Mouse (Mus musculus) liver, embryonic 15.5 days (tissue): ENCODE data around the gene Odf3b. TPM values are rescaled to one million over a fixed set of nuclear protein-coding genes. Genes with fewer than 3 reads are reported as not detected.

Experiments used
- ATAC-seq: fragments of 200-750 bp; cut with Nextera tagmentation; 2 replicates; pipeline ENCODE4 v1.8.0; 2017; ENCODE audit warnings: moderate number of reproducible peaks, mild to moderate bottlenecking, moderate library complexity; ENCODE audit not compliant: insufficient read depth
- H3K27ac ChIP-seq: fragments of 300-500 bp; sonication (generic); replicated peaks from 2 replicates; pipeline ENCODE4 v1.5.1; 2015; ENCODE audit warnings: mild to moderate bottlenecking, inconsistent platforms
- H3K27me3 ChIP-seq: fragments of 300-500 bp; sonication (generic); 2 replicates; pipeline ENCODE4 v1.6.1; 2015; ENCODE audit warnings: mild to moderate bottlenecking, inconsistent platforms
- H3K36me3 ChIP-seq: fragments of 300-500 bp; sonication (generic); replicated peaks from 2 replicates; pipeline ENCODE4 v1.6.1; 2015; ENCODE audit warnings: moderate library complexity, mild to moderate bottlenecking, inconsistent platforms
- H3K4me1 ChIP-seq: fragments of 300-500 bp; sonication (generic); replicated peaks from 2 replicates; pipeline ENCODE4 v1.6.1; 2015; ENCODE audit warnings: inconsistent platforms
- H3K4me2 ChIP-seq: fragments of 300-500 bp; sonication (generic); 2 replicates; pipeline ENCODE4 v1.6.1; 2015; ENCODE audit warnings: moderate library complexity, mild to moderate bottlenecking, inconsistent platforms
- H3K4me3 ChIP-seq: fragments of 300-500 bp; sonication (generic); replicated peaks from 2 replicates; pipeline ENCODE4 v1.5.1; 2015; ENCODE audit warnings: mild to moderate bottlenecking, inconsistent platforms
- H3K9ac ChIP-seq: fragments of 300-500 bp; sonication (generic); 2 replicates; pipeline ENCODE4 v1.6.1; 2015; ENCODE audit warnings: moderate library complexity, mild to moderate bottlenecking, inconsistent platforms
- H3K9me3 ChIP-seq: fragments of 300-500 bp; sonication (generic); replicated peaks from 2 replicates; pipeline ENCODE4 v1.6.1; 2016; ENCODE audit warnings: inconsistent platforms
- WGBS: fragments of 180-500 bp; shearing (Covaris S2); methylation state at CpG from one replicate; pipeline ENCODE4 v1.1.7; 2015; ENCODE audit warnings: mixed read lengths; ENCODE audit not compliant: insufficient replicate concordance; 5-methylcytosine and 5-hydroxymethylcytosine counted together
- polyA plus RNA-seq: library from polyadenylated mRNA; unstranded; fragments of >200 nt; fragmentation: Nextera tagmentation; extraction: Ambion mirVana; gene quantifications from 2 replicates; pipeline ENCODE4 v1.2.1, GENCODE M21; 2015

The Odf3b gene
- 0.46 and 0.68 TPM in 2 replicates for polyA plus RNA-seq

GRCm38 (mm10) chr15:89378831-89379401 lies at the start of gene Odf3b:
TSS of gene Odf3b (minus strand) at chr15:89379282.
- H3K27ac ChIP-seq: no peak within 1 kb of the TSS
- H3K9me3 ChIP-seq: no peaks in the 10 kb centered on the region
- H3K4me2 ChIP-seq: peak within 1 kb of the TSS; percentile 77
- peaks cover 38% of the 10 kb centered on the region for H3K4me1 ChIP-seq
- H3K27me3 ChIP-seq: peaks cover 57% of the 10 kb centered on the region
- peak within 1 kb of the TSS; percentile 21; the same call in 1 of the 2 replicates for H3K9ac ChIP-seq
- H3K36me3 ChIP-seq: no peaks in the 10 kb centered on the region
- 2% methylated on average over 32 of the region's 33 CpGs for WGBS
- ATAC-seq: peak; percentile 16; the same call in 1 of the 2 replicates
- H3K4me3 ChIP-seq: peak within 1 kb of the TSS; percentile 43

DNA sequence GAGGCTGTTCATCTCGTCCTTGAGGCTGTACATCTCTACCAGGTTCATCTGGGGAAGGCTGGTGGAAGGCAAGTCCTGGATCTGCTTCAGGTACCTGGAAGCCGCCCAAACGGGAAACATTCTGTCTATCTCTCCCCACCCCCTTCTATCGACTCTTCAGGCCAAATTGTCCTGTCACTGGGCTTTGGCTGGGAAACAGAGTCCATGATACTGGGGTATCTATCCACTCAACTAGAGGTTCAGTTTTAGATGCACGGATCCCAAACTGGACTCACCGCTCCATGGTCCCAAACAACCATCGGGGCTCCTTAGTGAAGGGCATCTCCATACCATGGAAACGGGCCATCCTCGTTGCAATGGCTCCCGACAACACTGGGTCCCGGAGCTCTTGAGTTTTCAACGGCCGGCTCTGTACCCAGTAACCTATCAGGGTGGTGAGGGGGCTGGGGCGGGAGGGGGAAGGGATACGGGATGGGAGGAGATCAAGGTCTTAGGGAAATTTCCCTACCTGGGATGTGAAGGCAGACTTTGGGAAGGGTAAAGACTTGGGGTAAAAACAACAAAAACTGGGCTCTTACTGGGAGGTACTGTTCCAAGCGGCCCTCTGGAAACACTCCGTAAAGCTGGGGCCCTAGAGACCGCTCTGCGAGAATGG lies 49.2 kb upstream of the Odf3b start:
- H3K4me2 ChIP-seq: peak overlapping the region; percentile 90
- no peak overlapping the region; the same call in 1 of the 2 replicates for H3K27ac ChIP-seq
- H3K4me1 ChIP-seq: peaks cover 36% of the 10 kb centered on the region
- H3K36me3 ChIP-seq: peaks cover 27% of the 10 kb centered on the region
- H3K9me3 ChIP-seq: no peaks in the 10 kb centered on the region
- no peaks in the 10 kb centered on the region for H3K27me3 ChIP-seq
- peak overlapping the region; percentile 84 for H3K9ac ChIP-seq
- H3K4me3 ChIP-seq: peak overlapping the region; percentile 85
- 84% methylated on average over 19 of the region's 19 CpGs for WGBS
- no peak for ATAC-seq

- H3K9me3 ChIP-seq: no peaks in the 10 kb centered on the region
- no peak overlapping the region for H3K4me2 ChIP-seq
- peaks cover 36% of the 10 kb centered on the region for H3K4me1 ChIP-seq
- H3K9ac ChIP-seq: no peak overlapping the region
- H3K4me3 ChIP-seq: no peak overlapping the region
- no peak for ATAC-seq
- WGBS: 84% methylated on average over 10 of the region's 10 CpGs
- no peak overlapping the region for H3K27ac ChIP-seq
- H3K27me3 ChIP-seq: no peaks in the 10 kb centered on the region
- peaks cover 27% of the 10 kb centered on the region for H3K36me3 ChIP-seq
Observed at GRCm38 (mm10) chr15:89426716-89427115, 47.6 kb upstream of the Odf3b start.

DNA sequence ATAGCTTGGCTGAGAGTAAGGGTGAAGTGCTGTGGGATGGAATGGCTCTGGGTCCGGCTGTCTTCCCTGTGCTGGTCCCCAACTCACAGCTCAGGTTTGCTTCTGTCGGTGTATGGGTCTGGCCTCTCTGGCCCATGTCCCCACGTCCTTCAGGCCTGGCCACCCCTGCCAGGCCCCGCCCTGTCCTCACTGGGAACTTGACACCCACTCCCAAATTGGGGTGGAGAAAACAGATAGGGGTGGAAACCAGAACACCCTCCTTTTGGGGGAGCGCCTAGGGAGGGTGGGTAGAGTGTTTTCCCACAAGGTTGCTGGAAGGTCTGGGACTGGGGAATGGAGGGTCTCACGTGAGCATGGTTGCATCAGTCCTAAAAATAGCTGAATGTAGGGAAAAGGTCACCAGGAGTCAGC lies 46.6 kb upstream of the Odf3b start, which contains the start of gene Cpt1b:
TSS of gene Cpt1b (minus strand) at position 153 of the 411 bp plus-strand sequence.
- WGBS: 57% methylated on average over 6 of the region's 6 CpGs
- no peaks in the 10 kb centered on the region for H3K27me3 ChIP-seq
- H3K36me3 ChIP-seq: peaks cover 27% of the 10 kb centered on the region
- H3K9ac ChIP-seq: no peak within 1 kb of the TSS
- 0 out of 2 replicates have a peak within 1 kb of the TSS, but pooled peaks have one; percentile 41 for H3K27ac ChIP-seq
- H3K4me2 ChIP-seq: peak within 1 kb of the TSS; percentile 47
- H3K9me3 ChIP-seq: no peaks in the 10 kb centered on the region
- no peak for ATAC-seq
- peaks cover 27% of the 10 kb centered on the region for H3K4me1 ChIP-seq
- no peak within 1 kb of the TSS for H3K4me3 ChIP-seq

- Histone ChIP-seq H3K9ac (no peak overlapping the region), H3K4me2 (no peak overlapping the region), H3K9me3 (no peaks in the 10 kb centered on the region), H3K27me3 (no peaks in the 10 kb centered on the region), H3K36me3 (peaks cover 30% of the 10 kb centered on the region), H3K27ac (no peak overlapping the region), H3K4me3 (no peak overlapping the region), H3K4me1 (peaks cover 20% of the 10 kb centered on the region)
- no peak for ATAC-seq
- 71% methylated on average over 8 of the region's 8 CpGs for WGBS
Observed at GRCm38 (mm10) chr15:89424621-89425020, 45.5 kb upstream of the Odf3b start.

- ATAC-seq: no peak
Observed at GRCm38 (mm10) chr15:89421938-89422337, 42.9 kb upstream of the Odf3b start.

DNA sequence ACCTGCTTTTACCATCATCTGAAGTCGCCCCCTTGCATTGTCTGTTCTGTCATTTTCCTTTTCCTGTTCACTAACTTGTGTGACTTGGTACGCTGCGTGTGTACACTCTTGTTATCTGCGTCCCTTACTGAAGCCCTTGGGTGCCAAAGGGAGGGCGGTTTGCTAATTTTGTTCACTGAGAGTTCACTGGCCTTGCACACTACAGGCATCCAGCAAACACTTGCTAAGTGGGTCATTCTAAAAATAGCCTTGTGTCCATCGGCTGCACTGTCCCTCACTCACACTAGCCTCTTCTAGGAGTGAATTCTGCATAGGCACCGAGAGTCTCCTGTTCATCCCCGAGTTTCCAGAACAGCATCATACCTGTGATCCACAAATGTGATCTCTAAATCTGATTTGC lies 36.2 kb upstream of the Odf3b start:
- no peak overlapping the region for H3K9ac ChIP-seq
- ATAC-seq: no peak
- H3K36me3 ChIP-seq: 0 out of 2 replicates have a peak, but pooled peaks cover 16% of the 10 kb centered on the region
- H3K27me3 ChIP-seq: no peaks in the 10 kb centered on the region
- no peak overlapping the region for H3K4me2 ChIP-seq
- no peak overlapping the region for H3K27ac ChIP-seq
- H3K4me3 ChIP-seq: no peak overlapping the region
- H3K4me1 ChIP-seq: no peaks in the 10 kb centered on the region
- no peaks in the 10 kb centered on the region for H3K9me3 ChIP-seq
- 76% methylated on average over 8 of the region's 8 CpGs for WGBS

More at GRCm38 (mm10) chr15:89421938-89422337, 42.9 kb upstream of the Odf3b start:
- Histone ChIP-seq H3K4me1 (peaks cover 9% of the 10 kb centered on the region), H3K9me3 (no peaks in the 10 kb centered on the region), H3K4me3 (no peak overlapping the region), H3K4me2 (no peak overlapping the region), H3K9ac (no peak overlapping the region), H3K27me3 (no peaks in the 10 kb centered on the region), H3K27ac (no peak overlapping the region), H3K36me3 (peaks cover 29% of the 10 kb centered on the region)
- 89% methylated on average over 9 of the region's 9 CpGs for WGBS

GRCm38 (mm10) chr15:89410118-89410517 lies 31.0 kb upstream of the Odf3b start, which contains the start of gene Syce3:
TSS of gene Syce3 (minus strand) at chr15:89410503.
- Histone ChIP-seq H3K4me1 (no peaks in the 10 kb centered on the region), H3K27ac (no peak within 1 kb of the TSS), H3K36me3 (no peaks in the 10 kb centered on the region), H3K9me3 (no peaks in the 10 kb centered on the region), H3K4me2 (no peak within 1 kb of the TSS), H3K27me3 (no peaks in the 10 kb centered on the region), H3K4me3 (no peak within 1 kb of the TSS), H3K9ac (no peak within 1 kb of the TSS)
- WGBS: 76% methylated on average over 24 of the region's 24 CpGs
- no peak for ATAC-seq

- Histone ChIP-seq H3K27ac (no peak overlapping the region), H3K36me3 (no peaks in the 10 kb centered on the region), H3K9me3 (no peaks in the 10 kb centered on the region), H3K4me3 (no peak overlapping the region), H3K27me3 (no peaks in the 10 kb centered on the region), H3K4me1 (no peaks in the 10 kb centered on the region), H3K9ac (no peak overlapping the region), H3K4me2 (no peak overlapping the region)
- ATAC-seq: no peak
Observed at GRCm38 (mm10) chr15:89406691-89407090, 27.6 kb upstream of the Odf3b start.

- H3K27me3 ChIP-seq: no peaks in the 10 kb centered on the region
- H3K9me3 ChIP-seq: no peaks in the 10 kb centered on the region
- no peaks in the 10 kb centered on the region for H3K36me3 ChIP-seq
- no peak overlapping the region for H3K4me3 ChIP-seq
- H3K27ac ChIP-seq: no peak overlapping the region
- 61% methylated on average over 10 of the region's 10 CpGs for WGBS
- no peaks in the 10 kb centered on the region for H3K4me1 ChIP-seq
- H3K9ac ChIP-seq: no peak overlapping the region
- ATAC-seq: no peak
- no peak overlapping the region for H3K4me2 ChIP-seq
Observed at GRCm38 (mm10) chr15:89404831-89405623, 25.9 kb upstream of the Odf3b start.

DNA sequence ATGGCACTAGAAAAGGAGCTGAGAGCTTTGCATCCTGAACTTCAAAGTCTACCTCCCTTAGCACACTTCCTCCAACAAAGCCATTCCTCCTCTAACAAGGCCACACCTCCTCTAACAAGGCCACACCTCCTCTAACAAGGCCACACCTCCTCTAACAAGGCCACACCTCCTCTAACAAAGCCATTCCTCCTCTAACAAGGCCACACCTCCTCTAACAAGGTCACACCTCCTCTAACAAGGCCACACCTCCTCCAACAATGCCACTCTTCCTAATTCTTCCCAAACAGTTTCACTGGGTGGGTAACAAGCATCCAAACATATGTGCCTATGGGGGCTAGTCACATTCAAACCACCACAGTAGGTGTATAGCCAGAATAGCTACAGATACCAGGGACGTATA lies 23.4 kb upstream of the Odf3b start:
- Histone ChIP-seq H3K4me1 (no peaks in the 10 kb centered on the region), H3K27ac (no peak overlapping the region)
- WGBS: 74% methylated on average over 1 of the region's 1 CpGs

More for the DNA sequence above, 23.4 kb upstream of the Odf3b start:
- Histone ChIP-seq H3K36me3 (no peaks in the 10 kb centered on the region), H3K27me3 (no peaks in the 10 kb centered on the region), H3K9ac (no peak overlapping the region), H3K9me3 (no peaks in the 10 kb centered on the region), H3K4me3 (no peak overlapping the region), H3K4me2 (no peak overlapping the region)
- no peak for ATAC-seq
